Mouse (Mus musculus): Measurements from ENCODE around the gene Pafah1b1. TPM values are rescaled to one million over a fixed set of nuclear protein-coding genes. Genes with fewer than 3 reads are reported as not detected.
A peak's percentile ranks its signal among the peaks of the same experiment; 100 is the strongest.

The Pafah1b1 gene
- polyA plus RNA-seq, 1 experiment from 2014 or later, result 62.1 TPM

DNA sequence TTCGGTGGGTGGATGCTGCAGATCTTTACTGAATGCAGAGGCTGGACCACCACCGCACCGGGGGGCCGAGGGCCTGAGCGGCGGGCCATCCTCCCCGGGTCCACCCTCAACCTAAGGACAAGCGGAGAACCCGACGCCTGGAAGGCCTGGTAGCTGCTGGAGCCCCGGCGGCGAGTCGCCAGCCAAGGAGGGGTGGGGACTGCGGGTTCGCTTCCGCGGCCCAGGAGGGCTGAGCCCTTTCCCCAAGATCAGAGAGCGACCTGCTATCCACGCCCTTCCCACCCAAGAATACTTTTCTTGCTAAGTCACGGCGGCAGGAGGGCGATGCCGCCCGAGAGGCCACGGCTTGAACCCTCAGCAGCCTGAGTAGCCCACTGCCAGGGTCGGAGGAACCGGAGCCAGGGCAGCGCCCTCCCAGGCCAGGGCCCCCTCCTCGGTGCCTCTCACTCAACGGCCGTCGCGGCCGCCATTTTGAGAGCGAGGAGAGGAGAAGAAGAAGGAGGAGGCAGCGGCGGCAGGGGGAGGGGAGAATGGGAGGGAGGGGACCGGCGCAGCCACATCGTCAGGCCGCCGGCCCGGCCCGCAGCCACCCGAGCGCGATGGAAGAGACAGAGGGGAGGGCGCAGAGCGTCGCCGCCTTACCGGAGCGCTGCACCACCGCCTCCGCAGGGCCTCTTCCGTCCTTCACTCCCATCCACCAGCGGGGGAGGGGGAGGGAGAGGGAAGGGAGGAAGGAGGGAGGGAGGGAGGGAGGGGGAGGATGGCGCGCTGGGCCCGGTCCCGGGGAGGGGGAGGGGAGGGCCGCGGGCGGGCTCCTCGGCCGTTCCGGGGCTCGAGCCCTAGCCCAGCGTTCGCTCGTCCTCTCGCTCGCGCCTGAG, 874 bp downstream of the Pafah1b1 start:
- under 1% methylated on average over 37 of the region's 75 CpGs for WGBS
- H3K36me3 ChIP-seq (ENCODE audit: control insufficient read depth, insufficient read depth), result no peaks in the 10 kb centered on the region
- H3K27ac ChIP-seq (ENCODE audit: low read depth, low read length), result peak overlapping the region; percentile 100
- H3K4me3 ChIP-seq (ENCODE audit: low read depth, low read length), result peak overlapping the region; percentile 97
- TF ChIP-seq CTCF (IDR thresholded peaks at IDR 0.05; ENCODE audit: low read depth), result no peak
- H3K27me3 ChIP-seq (replicated peaks; ENCODE audit: control insufficient read depth, insufficient read depth, low read length), result no peaks in the 10 kb centered on the region
- H3K9ac ChIP-seq (ENCODE audit: low read depth, low read length), result peak overlapping the region; percentile 97
- peak overlapping the region; percentile 77 for H3K4me2 ChIP-seq (replicated peaks; ENCODE audit: low read depth)
- peak; percentile 84 for ATAC-seq
- H3K4me1 ChIP-seq (replicated peaks; ENCODE audit: control insufficient read depth, insufficient read depth, low read length), result peaks cover 3% of the 10 kb centered on the region; the same call in 1 of the 2 replicates
- H3K9me3 ChIP-seq (ENCODE audit: control insufficient read depth), result no peaks in the 10 kb centered on the region

DNA sequence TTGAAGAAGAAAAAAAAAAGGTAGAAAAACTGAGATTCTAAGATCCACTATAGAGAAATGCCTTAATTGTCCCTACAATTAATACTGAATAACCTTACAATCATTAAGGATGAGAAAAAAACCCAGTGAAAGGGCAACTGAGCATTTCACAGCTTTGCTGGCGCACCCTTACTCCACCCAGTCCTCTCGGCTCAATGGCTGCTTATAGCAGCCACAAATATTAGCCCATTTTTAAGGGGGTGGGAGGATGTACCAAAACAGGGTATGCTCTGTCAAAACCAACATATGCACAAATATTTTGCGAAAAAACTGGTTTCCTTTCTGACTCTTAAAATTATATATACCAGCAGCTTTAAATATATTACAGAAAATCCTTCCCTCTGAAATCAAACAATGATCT, 2.5 kb downstream of the Pafah1b1 start:
- Histone ChIP-seq H3K27ac (ENCODE audit: low read depth, low read length) (no peak overlapping the region), H3K36me3 (ENCODE audit: control insufficient read depth, insufficient read depth) (no peaks in the 10 kb centered on the region), H3K9me3 (ENCODE audit: control insufficient read depth) (no peaks in the 10 kb centered on the region), H3K27me3 (replicated peaks; ENCODE audit: control insufficient read depth, insufficient read depth, low read length) (no peaks in the 10 kb centered on the region), H3K4me2 (replicated peaks; ENCODE audit: low read depth) (peak overlapping the region; percentile 77), H3K4me1 (replicated peaks; ENCODE audit: control insufficient read depth, insufficient read depth, low read length) (peaks cover 3% of the 10 kb centered on the region; the same call in 1 of the 2 replicates), H3K4me3 (ENCODE audit: low read depth, low read length) (peak overlapping the region; percentile 25), H3K9ac (ENCODE audit: low read depth, low read length) (no peak overlapping the region)
- ATAC-seq, result no peak
- 33% methylated on average over 3 of the region's 3 CpGs for WGBS
- no peak for TF ChIP-seq CTCF (IDR thresholded peaks at IDR 0.05; ENCODE audit: low read depth)

DNA sequence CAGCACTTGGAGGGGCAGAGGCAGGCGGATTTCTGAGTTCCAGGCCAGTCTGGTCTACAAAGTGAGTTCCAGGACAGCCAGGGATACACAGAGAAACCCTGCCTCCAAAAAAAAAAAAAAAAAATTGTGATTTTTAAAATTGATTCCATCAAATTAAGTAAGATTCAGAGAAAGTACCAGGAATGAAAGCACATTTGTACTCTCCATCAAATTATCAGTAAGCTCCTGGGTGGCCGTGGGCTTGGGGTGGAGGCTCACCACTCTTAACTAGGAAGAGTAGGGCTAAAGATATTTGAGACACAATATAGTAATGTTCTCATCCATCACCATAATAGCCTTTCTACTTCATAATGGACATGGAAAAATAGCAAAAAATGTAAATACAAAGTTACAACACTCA, 3.3 kb downstream of the Pafah1b1 start:
- Histone ChIP-seq H3K27me3 (replicated peaks; ENCODE audit: control insufficient read depth, insufficient read depth, low read length) (no peaks in the 10 kb centered on the region), H3K36me3 (ENCODE audit: control insufficient read depth, insufficient read depth) (no peaks in the 10 kb centered on the region), H3K4me1 (replicated peaks; ENCODE audit: control insufficient read depth, insufficient read depth, low read length) (peaks cover 3% of the 10 kb centered on the region; the same call in 1 of the 2 replicates), H3K4me2 (replicated peaks; ENCODE audit: low read depth) (no peak overlapping the region), H3K4me3 (ENCODE audit: low read depth, low read length) (no peak overlapping the region), H3K9me3 (ENCODE audit: control insufficient read depth) (no peaks in the 10 kb centered on the region), H3K9ac (ENCODE audit: low read depth, low read length) (no peak overlapping the region), H3K27ac (ENCODE audit: low read depth, low read length) (no peak overlapping the region)
- 70% methylated on average over 2 of the region's 2 CpGs for WGBS
- TF ChIP-seq CTCF (IDR thresholded peaks at IDR 0.05; ENCODE audit: low read depth), result no peak
- ATAC-seq, result no peak

GRCm38 (mm10) chr11:74720668-74721067, 3.8 kb downstream of the Pafah1b1 start:
- 21% methylated on average over 1 of the region's 1 CpGs for WGBS
- Histone ChIP-seq H3K27me3 (replicated peaks; ENCODE audit: control insufficient read depth, insufficient read depth, low read length) (no peaks in the 10 kb centered on the region), H3K36me3 (ENCODE audit: control insufficient read depth, insufficient read depth) (no peaks in the 10 kb centered on the region), H3K27ac (ENCODE audit: low read depth, low read length) (no peak overlapping the region), H3K4me1 (replicated peaks; ENCODE audit: control insufficient read depth, insufficient read depth, low read length) (peaks cover 3% of the 10 kb centered on the region; the same call in 1 of the 2 replicates), H3K9ac (ENCODE audit: low read depth, low read length) (no peak overlapping the region), H3K4me3 (ENCODE audit: low read depth, low read length) (no peak overlapping the region), H3K9me3 (ENCODE audit: control insufficient read depth) (no peaks in the 10 kb centered on the region), H3K4me2 (replicated peaks; ENCODE audit: low read depth) (peak overlapping the region; percentile 35; the same call in 1 of the 2 replicates)
- ATAC-seq, result no peak
- TF ChIP-seq CTCF (IDR thresholded peaks at IDR 0.05; ENCODE audit: low read depth), result no peak

GRCm38 (mm10) chr11:74715971-74716525, 8.4 kb downstream of the Pafah1b1 start:
- H3K4me2 ChIP-seq (replicated peaks; ENCODE audit: low read depth), result no peak overlapping the region
- no peak overlapping the region for H3K27ac ChIP-seq (ENCODE audit: low read depth, low read length)
- no peak for TF ChIP-seq CTCF (IDR thresholded peaks at IDR 0.05; ENCODE audit: low read depth)
- no peaks in the 10 kb centered on the region for H3K9me3 ChIP-seq (ENCODE audit: control insufficient read depth)
- no peaks in the 10 kb centered on the region for H3K36me3 ChIP-seq (ENCODE audit: control insufficient read depth, insufficient read depth)
- no peak overlapping the region for H3K9ac ChIP-seq (ENCODE audit: low read depth, low read length)
- H3K27me3 ChIP-seq (replicated peaks; ENCODE audit: control insufficient read depth, insufficient read depth, low read length), result no peaks in the 10 kb centered on the region
- no peak for ATAC-seq
- H3K4me1 ChIP-seq (replicated peaks; ENCODE audit: control insufficient read depth, insufficient read depth, low read length), result peaks cover 3% of the 10 kb centered on the region; the same call in 1 of the 2 replicates
- 74% methylated on average over 3 of the region's 3 CpGs for WGBS
- no peak overlapping the region for H3K4me3 ChIP-seq (ENCODE audit: low read depth, low read length)

DNA sequence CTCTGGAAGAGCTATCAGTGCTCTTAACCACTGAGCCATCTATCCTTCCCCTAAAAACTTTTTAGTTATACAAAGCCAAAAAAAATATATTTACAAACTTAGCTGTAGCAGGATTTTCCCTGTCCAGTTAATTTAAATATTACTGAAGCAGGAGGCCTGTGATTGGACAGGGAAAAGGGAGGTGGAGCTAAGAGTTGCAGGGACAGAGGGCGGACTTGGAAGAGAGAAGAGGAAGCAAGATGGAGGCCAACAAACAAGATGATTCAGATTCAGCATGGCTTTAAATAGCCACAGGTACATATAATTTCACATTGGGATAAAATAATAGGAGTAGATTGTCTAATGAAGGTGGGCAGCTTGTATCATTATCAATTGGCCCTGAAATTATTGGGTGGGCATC, 13.8 kb downstream of the Pafah1b1 start:
- Histone ChIP-seq H3K27ac (ENCODE audit: low read depth, low read length) (no peak overlapping the region), H3K4me2 (replicated peaks; ENCODE audit: low read depth) (no peak overlapping the region), H3K27me3 (replicated peaks; ENCODE audit: control insufficient read depth, insufficient read depth, low read length) (no peaks in the 10 kb centered on the region), H3K36me3 (ENCODE audit: control insufficient read depth, insufficient read depth) (no peaks in the 10 kb centered on the region), H3K9me3 (ENCODE audit: control insufficient read depth) (no peaks in the 10 kb centered on the region), H3K4me3 (ENCODE audit: low read depth, low read length) (no peak overlapping the region), H3K9ac (ENCODE audit: low read depth, low read length) (no peak overlapping the region), H3K4me1 (replicated peaks; ENCODE audit: control insufficient read depth, insufficient read depth, low read length) (no peaks in the 10 kb centered on the region)
- no peak for ATAC-seq
- 87% methylated on average over 1 of the region's 1 CpGs for WGBS
- no peak for TF ChIP-seq CTCF (IDR thresholded peaks at IDR 0.05; ENCODE audit: low read depth)
